Mouse (Mus musculus) C2C12 (cell line): ENCODE measurements at regions not wholly inside any gene's neighbourhood (a gene's known extent, or its start where the extent isn't known, plus 50 kb on each side); places are given as distances from the start of the nearest gene placed in this dataset.

Experiments used
- CEBPB ChIP-seq: IDR thresholded peaks from one replicate; pipeline ENCODE4 v1.6.1; 2011; ENCODE audit warnings: low read depth, mild to moderate bottlenecking, control low read depth, moderate library complexity
- CTCF ChIP-seq: IDR thresholded peaks from one replicate; pipeline ENCODE4 v1.5.1; 2011; ENCODE audit not compliant: control insufficient read depth, insufficient read depth, insufficient read length
- FOSL1 ChIP-seq: IDR thresholded peaks from one replicate; pipeline ENCODE4 v1.8.0; 2011; ENCODE audit warnings: mild to moderate bottlenecking, low read length; ENCODE audit not compliant: poor library complexity, insufficient read depth, severe bottlenecking
- MAX ChIP-seq: IDR thresholded peaks from one replicate; pipeline ENCODE4 v1.6.1; 2011; ENCODE audit warnings: mild to moderate bottlenecking, control low read depth
- MYOD1 ChIP-seq: IDR thresholded peaks from one replicate; pipeline ENCODE4 v1.6.1; 2011; ENCODE audit warnings: low read depth; ENCODE audit not compliant: control insufficient read depth, insufficient read length
- MYOG ChIP-seq: IDR thresholded peaks from one replicate; pipeline ENCODE4 v1.6.1; 2011; ENCODE audit not compliant: control insufficient read depth, insufficient read length; ENCODE audit errors: extremely low read depth
- USF1 ChIP-seq: IDR thresholded peaks from one replicate; pipeline ENCODE4 v1.6.1; 2011; ENCODE audit warnings: low read depth, mild to moderate bottlenecking, control low read depth, moderate library complexity

GRCm38 (mm10) chr17:4396119-4396518 is 598.0 kb upstream of the Arid1b start:
- TF ChIP-seq CTCF (no peak), MAX (no peak), MYOG (no peak), USF1 (no peak), FOSL1 (no peak), MYOD1 (no peak), CEBPB (no peak)
